Mouse (Mus musculus) right cerebral cortex, postnatal 25 days (tissue): ENCODE measurements around the gene Syce2.

Experiments used
- DNase-seq: peaks from one replicate; pipeline ENCODE4 v3.0.0; 2022

Syce2 gene

DNA sequence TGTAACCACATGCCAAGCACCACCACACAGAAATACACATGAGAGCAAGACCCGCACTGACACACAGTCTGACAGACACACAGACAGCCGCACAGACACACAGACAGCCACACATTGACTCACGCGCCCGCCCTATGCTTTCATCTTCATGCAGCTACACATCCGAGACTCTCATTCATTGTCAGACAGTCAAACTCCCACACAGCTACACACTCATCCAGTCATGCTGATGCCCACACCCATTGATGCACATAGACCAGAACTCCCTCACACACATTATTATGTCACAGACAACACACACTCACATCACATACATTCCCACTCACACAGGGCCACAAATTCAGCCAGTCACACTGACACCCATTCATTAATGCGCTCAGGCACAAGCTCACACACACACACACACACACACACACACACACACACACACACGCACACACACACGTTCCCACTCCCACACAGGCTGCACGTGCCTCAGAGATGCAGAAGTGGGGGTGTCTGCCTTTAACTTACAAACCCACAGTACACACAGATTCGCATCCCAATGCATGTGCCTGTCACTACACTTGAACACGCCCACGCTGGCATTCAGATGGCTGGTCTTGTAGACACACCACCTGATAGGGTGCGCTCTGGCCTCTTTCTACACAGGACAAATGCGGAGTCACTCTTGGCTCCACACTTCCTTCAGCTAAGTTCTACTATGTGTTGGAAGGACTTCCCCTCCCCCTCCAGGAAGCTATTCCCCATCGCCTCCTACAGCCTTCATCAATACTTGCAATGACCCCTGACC, 62.1 kb downstream of the Syce2 start:
- DNase-seq, result no peak

GRCm38 (mm10) chr8:84934860-84935259, 62.9 kb downstream of the Syce2 start:
- peak; percentile 59 for DNase-seq

DNA sequence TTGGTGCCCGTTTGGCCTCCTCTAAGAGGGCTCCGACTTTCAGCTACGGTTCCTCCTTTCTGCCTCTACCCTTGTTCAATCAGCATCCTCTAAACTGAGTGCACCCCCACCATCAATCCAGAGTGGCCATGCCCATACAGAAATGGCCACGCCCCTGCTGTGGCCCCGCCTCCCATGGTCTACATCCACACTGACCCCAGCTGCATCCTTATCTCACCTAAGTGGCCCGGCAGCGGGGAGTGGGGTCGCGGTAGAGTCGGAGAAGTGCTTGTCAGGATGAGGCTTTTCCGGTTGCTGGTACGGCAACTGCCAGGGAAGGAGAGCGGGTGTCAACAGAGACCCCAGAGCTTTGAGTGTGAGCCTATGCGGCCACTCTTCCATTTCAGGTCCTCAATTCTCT, 63.6 kb downstream of the Syce2 start:
- no peak for DNase-seq

DNA sequence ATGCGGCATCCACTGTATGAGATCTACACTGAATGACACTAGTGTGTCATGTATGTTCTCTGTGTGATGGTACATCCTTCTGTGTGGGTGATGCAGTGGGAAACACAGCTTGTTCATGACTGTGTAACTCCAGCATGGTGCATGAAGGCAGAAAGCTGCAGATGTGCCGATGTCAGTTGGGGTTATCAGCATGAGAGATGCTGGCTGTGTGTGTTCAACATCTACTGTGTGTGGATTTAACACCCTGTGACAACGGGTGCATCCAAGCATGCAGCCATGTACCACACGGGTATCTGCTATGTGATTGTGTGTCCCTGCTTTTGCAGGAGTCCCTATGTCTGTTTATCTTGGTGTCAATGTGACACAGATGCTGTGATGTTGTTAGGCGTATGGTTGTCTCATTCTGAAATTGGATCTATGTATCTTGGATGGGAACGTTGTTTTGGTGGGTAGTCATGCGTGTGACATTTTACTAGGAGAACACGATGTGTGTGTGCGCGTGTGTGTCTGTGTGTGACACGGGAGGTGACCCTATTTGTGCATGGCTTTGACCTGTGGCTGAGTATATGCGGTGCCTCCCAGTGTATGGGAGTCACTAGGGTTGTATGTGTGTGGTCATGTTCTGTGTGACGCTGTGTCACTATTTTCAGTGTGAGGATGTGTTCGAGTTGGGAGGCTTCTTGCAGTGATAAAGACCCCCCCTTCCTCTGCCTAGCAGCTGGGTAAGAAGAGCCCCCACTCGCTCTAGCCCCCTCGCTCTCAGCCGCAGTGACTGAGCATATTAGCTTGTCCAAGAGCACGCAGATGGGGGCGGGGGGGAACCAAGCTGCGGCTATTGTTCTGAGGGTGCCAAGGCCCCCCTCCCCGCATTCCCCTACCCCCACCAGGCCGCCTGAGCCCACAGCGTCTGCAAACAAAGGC, 64.4 kb downstream of the Syce2 start:
- DNase-seq, result no peak

DNA sequence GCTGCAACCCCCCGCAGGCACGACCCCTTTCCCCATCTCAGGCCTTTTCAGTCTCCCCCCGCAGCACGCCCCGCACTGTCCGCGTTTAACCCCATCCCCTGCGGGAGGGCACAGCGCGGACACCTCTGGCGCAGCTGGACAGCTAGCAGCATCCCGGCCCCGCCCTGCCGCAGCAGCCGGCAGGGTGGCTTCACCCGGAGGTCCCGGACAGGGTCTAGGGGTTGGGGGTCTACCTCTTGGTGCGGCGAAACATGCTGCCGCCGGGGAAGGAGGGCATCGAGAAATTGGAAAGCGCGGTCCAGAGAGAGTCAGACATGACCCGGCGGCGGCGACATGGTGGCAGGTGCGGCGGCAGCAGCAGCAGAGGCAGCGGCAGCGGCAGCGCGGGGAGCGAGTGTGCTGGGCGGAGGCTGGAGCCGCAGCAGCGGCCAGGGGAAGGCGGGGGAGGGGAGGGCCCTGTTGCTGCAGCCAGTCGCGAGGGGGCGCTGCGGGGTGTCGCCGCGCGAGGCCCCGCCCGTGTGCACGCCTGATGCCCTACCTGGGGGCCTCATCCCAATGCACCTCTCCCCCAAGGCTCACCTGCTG, 65.1 kb downstream of the Syce2 start, which contains the start of gene Mast1:
TSS of gene Mast1 (minus strand) at position 398 of the 585 bp plus-strand sequence.
- DNase-seq, result peak; percentile 83
